Mouse (Mus musculus) urinary bladder, adult 18-20 months (tissue): ENCODE results near the gene Rora.

Source experiments
- DNase-seq, 2 experiments: peaks; one replicate each; pipeline ENCODE4 v3.0.0; 2022; ENCODE audit warnings: low spot score in 2 of 2, mixed read lengths in 2 of 2

The Rora gene

DNA sequence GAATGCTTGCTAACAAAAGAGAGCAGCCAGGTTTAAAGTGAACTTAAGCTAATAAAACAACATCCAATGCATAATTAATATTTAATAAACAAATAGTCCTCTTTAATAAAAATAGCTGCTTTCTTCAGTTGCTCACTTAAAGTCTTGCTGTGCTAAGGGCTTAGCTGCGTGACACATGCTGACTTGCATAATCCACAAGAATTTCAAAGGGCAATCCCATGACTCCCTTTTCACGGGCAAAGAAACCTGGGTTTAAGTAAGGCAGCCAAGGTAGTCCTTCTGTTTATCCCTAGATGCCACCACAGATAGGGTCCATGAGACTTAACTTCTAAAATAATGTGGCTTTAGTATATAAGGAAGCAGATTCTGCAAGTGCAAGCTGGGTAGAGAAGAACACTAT lies 355.1 kb downstream of the Rora start:
- DNase-seq = no peak

GRCm38 (mm10) chr9:69010886-69011285 lies 357.3 kb downstream of the Rora start:
- peak; percentile 19 to 29 for DNase-seq

GRCm38 (mm10) chr9:69013186-69013715 lies 359.7 kb downstream of the Rora start:
- no peak for DNase-seq

- DNase-seq = no peak
Measured at GRCm38 (mm10) chr9:69014203-69014602, 360.6 kb downstream of the Rora start.

DNA sequence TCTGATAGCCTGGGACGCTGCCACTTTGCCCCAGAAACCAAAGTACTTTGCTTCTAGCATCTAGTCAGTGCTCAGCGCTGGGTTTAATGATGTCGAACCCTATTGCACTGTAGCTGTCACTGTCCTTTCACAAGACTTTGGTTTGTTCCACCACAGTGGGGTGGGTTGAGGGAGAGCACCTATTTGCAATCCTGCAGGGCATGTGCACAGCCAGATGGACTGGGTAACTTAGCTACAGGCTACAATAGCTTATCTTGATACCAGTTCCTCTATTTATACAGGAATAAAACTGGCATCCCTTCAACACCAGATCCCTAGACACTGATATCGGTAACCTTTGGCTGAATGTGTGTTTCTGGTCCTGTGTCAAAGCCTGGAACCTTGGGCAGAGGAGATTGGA lies 366.8 kb downstream of the Rora start:
- DNase-seq = no peak

GRCm38 (mm10) chr9:69021482-69021881 lies 367.9 kb downstream of the Rora start:
- DNase-seq = no peak

DNA sequence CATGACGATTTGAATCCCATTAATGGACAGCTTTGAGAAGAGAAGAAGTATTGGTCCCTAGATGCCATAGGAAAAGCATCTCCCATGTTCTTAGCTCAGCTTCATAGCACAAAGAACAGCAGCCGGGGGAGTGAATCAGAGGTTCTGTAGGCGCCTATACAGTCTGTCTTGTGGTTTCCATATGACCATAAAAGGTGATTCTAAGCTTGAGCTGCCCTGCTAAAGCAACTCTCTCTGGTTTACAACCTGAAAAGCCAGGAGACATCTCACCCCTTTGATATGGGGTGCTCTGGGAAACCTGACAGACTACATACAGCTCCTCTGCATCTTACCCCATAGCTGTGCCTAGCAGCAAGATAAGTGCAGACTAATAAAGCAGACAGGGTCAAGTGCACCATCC lies 369.7 kb downstream of the Rora start:
- no peak for DNase-seq

DNA sequence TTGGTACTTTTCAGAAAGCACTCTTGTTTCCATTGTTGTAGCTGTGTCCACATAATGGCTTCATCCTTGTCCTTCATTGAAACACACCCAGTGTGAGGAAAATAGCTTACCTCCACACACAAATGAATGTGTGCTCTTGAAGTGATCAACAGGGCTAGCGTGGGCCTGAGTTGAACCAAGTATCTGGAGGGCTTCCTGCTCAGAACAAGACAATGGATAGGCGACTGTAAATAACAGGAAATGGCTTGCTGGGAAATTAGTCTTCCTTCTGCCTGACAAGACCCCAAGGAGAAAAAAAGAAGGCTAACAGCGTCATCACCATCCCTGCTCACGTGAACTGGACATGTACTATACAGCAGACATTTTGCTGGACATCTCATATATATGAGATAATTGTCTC lies 374.6 kb downstream of the Rora start:
- DNase-seq = no peak

DNA sequence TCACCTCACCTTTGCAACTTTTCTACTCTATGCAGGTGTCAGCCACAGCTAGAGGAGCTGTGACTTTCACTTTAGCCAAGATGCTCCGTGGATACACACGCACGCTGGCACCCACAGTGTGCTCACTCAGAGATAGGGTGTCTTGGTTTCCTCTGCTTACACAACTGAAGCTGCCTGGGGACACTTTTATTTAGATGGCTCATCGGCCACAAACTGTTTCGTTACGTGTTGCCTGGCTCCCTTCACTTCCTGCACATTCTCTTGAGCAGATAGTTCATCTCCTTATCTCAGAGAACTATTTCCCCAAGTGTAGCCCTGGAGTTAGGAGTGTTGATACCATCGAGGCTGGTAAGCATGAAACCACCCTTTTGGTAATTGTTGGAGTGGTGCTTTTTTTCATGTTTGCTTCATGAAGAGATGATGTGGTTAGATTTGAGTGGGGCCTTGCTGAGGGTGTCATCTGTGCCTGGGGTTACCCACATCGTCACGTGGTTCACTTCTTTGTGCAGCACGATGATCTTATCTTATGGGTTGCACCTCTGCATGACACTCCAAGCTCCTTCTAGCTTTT lies 380.8 kb downstream of the Rora start:
- DNase-seq = no peak

DNA sequence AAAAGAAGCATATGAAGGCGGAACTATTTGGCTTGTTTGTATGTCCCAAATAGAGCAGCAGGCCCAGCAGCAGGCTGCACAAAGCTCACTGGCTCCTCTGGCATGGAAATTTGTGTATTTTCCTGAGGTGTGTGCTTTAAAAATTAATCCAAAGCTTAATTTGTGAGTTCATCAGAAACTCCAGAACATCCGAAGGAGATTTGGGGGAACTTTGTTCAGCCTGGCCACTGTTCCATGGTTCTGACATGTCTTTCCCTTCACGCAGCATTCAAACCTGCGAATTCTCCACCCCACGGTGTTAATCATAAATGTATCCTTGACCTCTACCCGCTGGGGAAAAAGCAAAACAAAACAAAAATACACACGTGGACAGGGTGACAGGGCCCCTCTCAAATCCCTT lies 381.9 kb downstream of the Rora start:
- no peak for DNase-seq

DNA sequence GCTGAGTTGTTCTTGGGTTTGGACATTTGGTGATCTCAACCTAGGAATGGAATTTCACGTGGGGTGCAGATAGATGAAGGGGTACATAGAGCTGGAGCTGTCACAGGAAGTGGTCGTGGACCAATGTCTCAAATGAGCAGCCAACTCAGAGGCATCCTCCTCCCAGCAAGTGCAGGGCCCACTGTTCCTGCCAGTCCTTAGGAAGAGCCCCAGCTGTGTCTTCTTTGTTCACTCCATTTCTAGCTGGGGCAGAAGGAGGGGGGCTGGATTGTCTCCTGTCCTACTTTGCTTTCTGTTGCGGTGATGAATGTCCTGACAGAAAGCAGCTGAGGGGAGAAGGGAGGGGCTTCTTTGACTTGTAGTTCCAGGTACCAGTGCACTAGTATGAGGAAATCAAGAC lies 382.7 kb downstream of the Rora start:
- DNase-seq = no peak

DNA sequence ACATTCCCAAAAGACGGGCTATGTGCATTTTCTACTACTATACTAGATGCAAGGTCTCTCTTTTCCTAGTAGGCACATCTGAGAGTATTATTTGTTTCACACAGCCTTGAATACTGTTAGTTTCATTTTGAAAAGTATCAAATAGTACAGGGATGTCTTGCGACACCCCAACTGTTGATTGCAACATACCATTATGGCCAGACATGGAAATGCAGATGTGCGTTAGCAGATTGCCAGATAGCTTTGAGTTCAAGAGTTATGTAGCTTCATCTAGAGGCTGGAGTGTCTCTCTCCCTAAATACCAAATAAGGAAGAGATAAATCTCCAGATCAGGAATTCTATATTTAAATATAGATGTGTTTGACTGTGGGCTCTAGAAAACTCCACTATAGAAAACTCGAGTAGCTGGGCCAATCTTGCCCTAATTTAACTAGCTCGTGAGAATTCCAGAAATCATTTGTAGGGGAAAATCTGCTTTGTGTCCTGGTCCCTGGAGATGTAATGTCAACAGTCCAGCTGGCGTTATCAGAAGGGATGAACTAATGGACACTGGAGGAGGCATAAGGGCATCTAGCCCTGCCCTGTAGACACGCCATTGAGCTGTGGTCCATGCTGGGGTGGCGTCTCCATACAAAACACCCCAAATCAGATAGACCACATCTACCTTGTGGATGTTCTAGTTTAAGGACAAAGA lies 390.5 kb downstream of the Rora start:
- peak in 1 of 2 experiments; percentile 21 for DNase-seq

DNA sequence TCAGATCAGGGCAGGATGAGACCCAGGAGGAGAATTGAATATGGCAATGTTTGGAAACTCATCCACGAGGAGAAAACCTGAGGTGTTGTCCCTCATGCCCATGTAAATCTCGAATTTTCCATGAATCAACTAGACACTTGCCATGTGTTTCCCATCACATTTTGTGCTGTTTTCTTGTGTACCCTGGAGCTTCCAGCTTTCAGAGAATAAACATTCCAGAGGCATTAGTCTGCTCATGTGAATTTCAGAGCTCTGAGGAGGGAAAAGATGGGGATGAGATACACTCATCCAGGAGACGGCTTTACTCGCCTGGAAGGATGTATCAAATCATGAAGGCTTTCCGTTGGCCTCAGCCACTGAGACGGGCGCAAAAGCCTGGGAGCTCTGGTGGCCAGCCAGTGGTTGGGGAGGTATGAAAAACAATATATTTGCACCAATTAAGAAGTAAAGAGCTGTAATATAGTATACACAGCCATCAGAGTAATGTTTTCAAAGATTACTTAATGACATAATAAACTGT lies 391.1 kb downstream of the Rora start:
- DNase-seq = no peak

GRCm38 (mm10) chr9:69045908-69046307 lies 392.3 kb downstream of the Rora start:
- no peak for DNase-seq

DNA sequence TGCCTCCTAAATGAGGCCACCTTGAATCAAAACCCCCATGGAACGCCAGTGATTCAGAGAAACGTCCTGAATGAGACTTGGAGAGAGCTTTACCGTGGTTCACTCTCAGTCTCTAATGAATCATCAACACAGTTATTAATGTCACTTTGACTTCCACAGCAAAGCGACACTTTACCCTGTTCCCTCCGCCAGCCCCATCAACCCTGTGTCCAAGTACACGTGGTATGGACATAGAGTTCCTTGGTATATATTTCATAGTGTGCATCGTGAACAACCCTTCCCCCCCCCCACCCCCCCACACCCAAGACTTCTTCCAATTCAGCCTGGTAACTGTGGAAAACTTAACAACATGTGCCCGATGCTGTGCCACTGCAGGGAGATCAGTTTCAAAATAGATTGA lies 397.3 kb downstream of the Rora start:
- peak in 1 of 2 experiments; percentile 5 for DNase-seq

DNA sequence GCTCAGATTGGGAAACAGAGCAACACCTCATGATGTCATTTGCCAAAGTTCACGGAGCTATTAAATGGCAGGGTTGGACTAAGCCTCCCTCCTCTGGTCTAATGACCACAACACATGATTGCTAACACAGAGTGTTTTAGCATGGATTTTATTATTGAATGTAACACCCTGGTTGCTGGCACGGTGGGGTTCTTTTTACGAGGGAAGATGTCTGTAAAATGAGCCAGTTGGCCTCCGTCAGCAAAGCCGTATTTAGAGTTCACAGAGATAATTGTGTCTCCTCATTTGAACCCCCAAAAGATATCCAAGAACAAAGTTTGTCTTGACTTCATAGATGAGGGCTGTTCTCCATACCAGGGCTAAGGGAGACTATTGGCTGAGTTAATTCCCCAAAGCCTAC lies 398.3 kb downstream of the Rora start:
- DNase-seq = no peak

- no peak for DNase-seq
Measured at GRCm38 (mm10) chr9:69055302-69055701, 401.7 kb downstream of the Rora start.

DNA sequence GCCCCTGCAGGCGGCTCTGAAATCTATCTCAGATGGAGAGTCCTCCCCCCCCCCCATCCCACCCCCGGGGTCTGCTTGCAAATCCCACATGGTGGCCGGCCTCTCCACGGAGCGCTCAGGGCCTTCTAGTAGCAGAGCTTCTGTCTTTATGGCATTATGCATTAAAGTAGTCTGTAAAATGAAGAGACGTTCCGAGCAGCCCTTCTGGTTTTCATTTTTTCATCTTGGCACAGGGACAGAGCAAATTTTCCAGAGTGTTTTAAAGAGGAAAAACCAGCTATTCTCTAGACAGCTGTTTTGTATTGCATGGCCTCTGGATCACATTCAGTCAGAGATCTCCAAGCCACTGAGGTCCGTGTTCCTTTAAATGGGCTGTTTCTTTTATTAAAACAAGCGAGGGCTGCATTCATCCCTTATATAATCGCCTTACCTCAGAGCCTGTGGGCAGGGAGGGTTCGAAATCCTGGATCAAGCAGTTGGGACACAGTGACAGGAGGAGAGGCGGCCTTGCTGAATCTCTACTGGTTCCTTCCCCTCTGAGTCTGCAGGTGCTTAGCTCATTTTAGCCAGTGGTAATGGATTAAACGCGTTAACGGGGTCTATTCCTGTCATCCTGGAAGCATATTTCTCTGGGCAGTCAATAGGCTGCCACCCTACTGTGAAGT lies 417.7 kb downstream of the Rora start:
- no peak for DNase-seq

DNA sequence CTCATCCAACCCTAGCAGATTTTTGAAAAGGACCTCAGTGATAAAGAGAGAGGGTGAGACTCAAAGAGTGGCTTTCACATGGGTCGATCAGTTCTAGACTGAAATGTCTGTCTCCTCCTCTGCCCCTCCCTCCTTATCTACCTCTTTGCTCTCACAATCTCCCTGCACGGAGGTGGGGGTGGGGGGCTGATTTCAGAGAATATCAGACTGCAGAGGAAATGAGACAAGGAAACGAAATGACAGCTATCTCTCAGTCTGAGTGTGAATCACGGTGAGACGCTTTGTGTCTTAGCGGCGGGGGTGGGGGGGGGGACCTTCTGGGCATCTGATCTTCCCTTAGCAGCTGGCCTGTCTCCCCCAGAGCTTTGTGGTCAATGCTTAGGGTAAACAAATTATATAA lies 419.7 kb downstream of the Rora start:
- DNase-seq = no peak

DNA sequence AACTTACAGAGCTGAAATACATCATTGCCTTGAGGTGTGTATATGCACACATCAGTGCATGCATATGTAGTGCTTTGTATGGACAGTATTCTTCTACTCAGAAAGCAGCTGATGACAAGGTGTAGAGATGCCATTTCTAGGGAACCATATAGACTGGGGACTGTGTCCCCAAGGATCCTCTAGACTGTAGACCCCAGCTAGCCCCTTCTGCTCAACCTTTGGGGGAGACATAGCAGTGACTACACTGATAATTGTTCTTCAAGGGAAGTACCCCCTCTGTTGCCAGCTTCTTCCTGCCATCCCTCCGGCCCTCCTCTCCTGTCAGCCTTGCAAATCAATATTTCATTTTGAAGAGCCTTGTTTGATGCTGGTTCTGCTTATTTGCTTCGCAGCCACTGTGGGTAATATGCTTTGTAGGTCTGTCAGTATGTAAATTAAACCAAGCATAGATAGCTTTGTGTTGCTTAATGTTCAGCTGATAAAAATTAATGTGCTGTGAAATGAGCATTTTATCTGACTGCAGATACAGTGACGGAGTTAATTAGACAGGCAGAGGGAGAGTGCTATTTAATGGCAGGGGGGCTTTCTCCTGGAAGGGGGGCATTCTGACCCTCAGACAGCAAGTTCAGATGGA lies 430.6 kb downstream of the Rora start:
- no peak for DNase-seq

DNA sequence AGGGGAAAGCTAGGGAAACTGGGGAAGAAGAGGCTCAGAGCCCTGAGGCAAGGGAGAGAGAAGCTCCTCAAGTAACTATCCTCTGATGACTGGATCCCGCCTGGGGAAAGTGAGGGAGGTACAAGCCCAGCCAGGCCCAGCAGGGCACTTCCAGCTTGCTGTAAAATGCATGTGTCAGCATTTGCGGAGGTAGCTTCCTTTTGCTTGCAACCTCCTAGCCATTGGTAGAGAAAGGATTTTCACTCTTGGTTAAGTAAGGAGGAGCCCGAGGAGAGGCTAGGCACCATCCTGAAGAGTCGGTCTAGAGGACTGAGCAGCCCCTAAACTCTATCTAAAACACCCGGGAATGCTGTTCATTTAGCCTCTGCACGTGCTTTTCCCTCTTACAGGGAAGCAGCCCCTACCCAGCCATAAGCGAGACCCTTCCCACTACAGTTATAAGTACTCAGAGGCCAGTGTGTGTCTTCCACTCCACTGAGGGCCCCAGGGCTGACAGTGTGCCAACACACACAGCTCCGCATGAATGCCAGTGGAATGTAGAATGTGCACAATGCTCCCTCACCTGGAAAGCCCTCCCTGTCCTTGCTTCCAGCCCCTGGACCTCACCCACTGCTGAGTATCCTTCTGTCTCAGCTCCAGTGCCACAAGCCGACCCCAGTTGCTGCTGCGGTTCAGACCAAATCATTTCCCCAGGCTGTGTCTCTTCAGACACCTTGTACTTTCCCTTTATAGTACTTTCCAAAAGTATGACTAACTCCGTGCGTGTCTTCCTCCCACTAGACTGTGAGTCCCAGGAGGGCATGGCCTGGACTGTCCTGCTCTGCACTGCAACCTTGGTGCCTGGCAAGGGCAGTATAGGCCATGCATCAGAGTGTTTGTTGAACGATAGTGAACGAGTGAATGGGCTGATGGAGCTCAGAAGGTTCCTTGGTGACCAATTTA lies 431.4 kb downstream of the Rora start:
- no peak for DNase-seq
